Mouse (Mus musculus): Measurements from ENCODE around the gene Tubb4a.
"Not testable (repeated sequence)": the region's sequence is repeated elsewhere in the genome, so short reads cannot be mapped to it uniquely, and the experiment has no call there.

DNA sequence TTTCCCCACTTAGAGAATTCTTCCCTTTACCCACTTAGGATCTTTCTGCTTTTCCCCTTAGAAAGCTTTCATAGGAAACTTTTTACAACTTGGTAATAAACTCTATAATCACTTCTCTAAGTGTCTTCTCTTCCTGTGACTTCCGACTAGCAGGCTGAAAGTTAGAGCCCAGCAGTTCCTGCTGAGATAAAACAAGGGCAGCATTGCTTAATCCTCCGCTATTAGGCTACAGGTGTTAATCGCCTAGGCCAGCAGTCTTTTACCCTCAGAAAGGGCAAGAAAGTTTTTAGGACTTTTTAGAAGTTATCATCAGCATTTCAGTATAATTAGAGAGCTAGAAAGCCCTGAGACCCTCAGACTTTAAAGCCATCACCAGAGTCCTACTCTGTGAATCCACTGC is 46.4 kb upstream of the Tubb4a start:
- TF ChIP-seq GATA1 (IDR thresholded peaks at IDR 0.05; ENCODE audit: borderline replicate concordance, low read length); FLI1 (IDR thresholded peaks at IDR 0.05; ENCODE audit: low read length): not testable (repeated sequence)
